Mouse (Mus musculus) inflammation-experienced regulatory T-cells (primary cell): Measurements from ENCODE around the gene Mslnl. TPM values are rescaled to one million over a fixed set of nuclear protein-coding genes. Genes with fewer than 3 reads are reported as not detected.

Source experiments
- polyA plus RNA-seq, 2 experiments: library from polyadenylated mRNA; unstranded; fragments of 100-300 nt; shearing (Covaris generic); gene quantifications; one replicate each; pipeline ENCODE4 v1.2.1; 2017

Mslnl gene
- polyA plus RNA-seq = under 1 TPM in 1 of 2 experiments, not detected in 1; 0.73 TPM

GRCm38 (mm10) chr17:25735745-25736144 lies at the start of gene Mslnl:
TSS of gene Mslnl (plus strand) at chr17:25736042.

GRCm38 (mm10) chr17:25716711-25717637 lies 18.9 kb upstream of the Mslnl start, which contains the start of gene Gng13:
TSS of gene Gng13 (plus strand) at chr17:25717171.

GRCm38 (mm10) chr17:25727265-25728008 lies 8.4 kb upstream of the Mslnl start, which contains the start of the genes Chtf18 and Rpusd1:
TSS of gene Chtf18 (minus strand) at chr17:25727419.
TSS of gene Rpusd1 (plus strand) at chr17:25727670.

DNA sequence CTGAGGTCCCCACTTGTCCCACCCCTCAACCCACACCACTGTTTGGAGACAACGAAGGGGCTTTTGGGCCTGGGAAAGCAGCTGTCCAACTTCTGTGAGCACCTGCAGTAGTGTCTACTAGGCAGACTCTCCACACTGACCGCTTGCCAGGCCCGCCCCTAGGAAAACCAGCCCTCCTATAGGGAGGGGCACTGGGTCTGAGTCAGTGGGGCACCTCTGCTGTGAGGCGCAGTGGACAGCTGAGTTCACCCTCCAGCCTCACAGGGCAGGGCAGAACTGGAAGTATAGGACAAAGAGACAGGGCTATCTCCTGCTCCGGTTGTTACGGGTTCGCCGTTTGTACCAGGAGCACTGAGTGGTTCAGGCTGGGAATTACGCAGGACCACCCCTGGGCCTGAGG lies 18.4 kb downstream of the Mslnl start, which contains the start of gene Msln:
Gene Msln, minus strand, starts transcription at position 138 of the 400 bp plus-strand sequence.

GRCm38 (mm10) chr17:25773549-25774120 lies 37.8 kb downstream of the Mslnl start, which contains the start of gene Narfl:
TSS of gene Narfl (plus strand) at chr17:25773776.

DNA sequence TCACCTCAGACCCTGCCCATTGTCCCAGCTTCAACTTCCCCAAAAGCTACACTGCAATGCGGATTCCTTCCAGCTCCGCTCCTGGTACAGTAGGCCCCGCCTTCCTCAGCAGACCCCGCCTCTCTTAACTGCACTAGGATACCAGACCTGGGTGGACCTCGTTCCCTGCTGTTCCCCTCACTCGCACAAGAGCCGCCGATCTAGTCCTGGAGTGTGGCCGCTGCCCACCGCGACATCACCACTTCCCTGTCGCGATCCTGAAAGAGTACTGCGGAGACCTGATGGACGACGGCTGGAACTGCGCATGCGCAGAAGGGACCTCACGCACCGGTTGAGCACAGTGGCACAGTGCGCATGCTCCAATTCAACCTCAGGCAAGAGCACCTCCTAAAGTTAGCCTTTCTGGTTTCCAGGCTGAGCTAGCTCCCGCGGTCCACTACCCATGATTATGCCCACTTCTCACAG lies 49.5 kb downstream of the Mslnl start, which contains the start of gene Haghl:
Gene Haghl, minus strand, starts transcription at position 393 of the 465 bp plus-strand sequence.

DNA sequence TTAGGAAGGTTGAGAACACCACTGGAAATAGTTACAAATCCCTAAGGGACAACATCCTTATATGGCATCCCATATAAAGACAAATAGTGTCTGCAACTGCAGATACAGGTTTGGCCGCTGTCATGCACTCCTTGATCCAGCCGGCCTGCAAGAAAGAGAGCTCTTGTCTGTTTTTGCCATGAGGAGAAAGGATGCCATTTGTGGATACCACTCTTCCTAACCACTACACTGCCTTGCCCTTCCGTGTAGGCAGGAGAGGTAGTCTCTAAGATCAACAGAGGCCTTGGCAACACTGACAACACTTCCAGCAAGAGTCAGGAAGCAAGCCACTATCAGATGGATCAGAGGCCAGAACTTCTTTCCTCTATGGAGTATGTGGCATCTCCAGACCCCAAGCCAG lies 50.4 kb downstream of the Mslnl start, which contains the start of gene Ccdc78:
Gene Ccdc78, plus strand, starts transcription at position 301 of the 400 bp plus-strand sequence.

GRCm38 (mm10) chr17:25792615-25793014 lies 56.8 kb downstream of the Mslnl start, which contains the start of gene Fam173a:
TSS of gene Fam173a (minus strand) at chr17:25792901.

DNA sequence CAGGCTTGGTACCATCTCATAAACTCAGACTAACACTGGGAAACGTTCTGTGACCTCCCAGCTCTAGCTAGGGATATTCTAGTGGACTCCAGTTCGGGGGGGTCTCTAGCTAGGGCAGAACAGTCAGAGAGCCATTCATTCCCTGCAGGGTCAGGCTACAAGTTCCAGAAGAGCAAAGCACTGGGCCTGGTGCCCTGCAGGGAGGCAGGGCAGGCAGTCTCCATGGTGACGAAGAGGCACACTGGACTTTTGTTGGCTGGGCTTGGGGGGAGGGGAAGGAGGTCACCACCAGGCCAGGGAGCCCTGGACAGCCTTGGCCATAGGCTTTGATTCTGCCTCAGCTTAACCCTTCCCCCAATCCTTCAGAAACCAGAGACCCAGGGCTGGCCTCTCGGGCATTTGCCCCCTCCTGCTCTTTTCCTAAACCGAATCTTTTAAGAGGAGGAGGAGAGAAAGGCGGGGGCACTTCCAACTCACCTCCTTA lies 59.8 kb downstream of the Mslnl start, which contains the start of gene AC134908.4:
Gene AC134908.4, minus strand, starts transcription at position 51 of the 484 bp plus-strand sequence.

GRCm38 (mm10) chr17:25796951-25797369 lies 61.1 kb downstream of the Mslnl start, which contains the start of gene Metrn:
TSS of gene Metrn (minus strand) at chr17:25797136.

Other genes starting within 250 kb of the Mslnl start
- not detected for gene Sstr5, start 238.8 kb upstream of the Mslnl start, polyA plus RNA-seq
- gene Sox8, start 165.4 kb upstream of the Mslnl start, polyA plus RNA-seq = 1 to 10 TPM in 1 of 2 experiments, not detected in 1; 1.3 TPM
- 10 to 100 TPM; 23.7 to 34.3 TPM for gene Lmf1, start 157.0 kb upstream of the Mslnl start, polyA plus RNA-seq
- gene Gng13, start 18.9 kb upstream of the Mslnl start, polyA plus RNA-seq = not detected
- 10 to 100 TPM in 1 of 2 experiments, 1 to 10 TPM in 1; 3.8 to 12.3 TPM for gene Chtf18, start 8.6 kb upstream of the Mslnl start, polyA plus RNA-seq
- gene Rpusd1, start 8.4 kb upstream of the Mslnl start, polyA plus RNA-seq = 10 to 100 TPM; 13.9 to 16.7 TPM
- gene Msln, start 18.3 kb downstream of the Mslnl start, polyA plus RNA-seq = under 1 TPM in 1 of 2 experiments, not detected in 1; 0.98 TPM
- 10 to 100 TPM; 27.7 to 32.5 TPM for gene Narfl, start 37.7 kb downstream of the Mslnl start, polyA plus RNA-seq
- gene Haghl, start 49.6 kb downstream of the Mslnl start, polyA plus RNA-seq = 10 to 100 TPM; 34.3 to 47.7 TPM
- gene Ccdc78, start 50.5 kb downstream of the Mslnl start, polyA plus RNA-seq = 1 to 10 TPM in 1 of 2 experiments, under 1 TPM in 1; 0.89 to 1.4 TPM
- 100 to 1,000 TPM; 231 to 239 TPM for gene Fam173a, start 56.9 kb downstream of the Mslnl start, polyA plus RNA-seq
- gene AC134908.4, start 59.6 kb downstream of the Mslnl start, polyA plus RNA-seq = 1 to 10 TPM in 1 of 2 experiments, not detected in 1; 1.1 TPM
- gene Metrn, start 61.1 kb downstream of the Mslnl start, polyA plus RNA-seq = 10 to 100 TPM; 34.1 to 40.4 TPM
- gene Fbxl16, start 73.0 kb downstream of the Mslnl start, polyA plus RNA-seq = under 1 TPM; 0.16 to 0.60 TPM
- 10 to 100 TPM; 31.4 to 36.3 TPM for gene Wdr24, start 87.6 kb downstream of the Mslnl start, polyA plus RNA-seq
- 10 to 100 TPM; 32.9 to 33.5 TPM for gene Jmjd8, start 92.8 kb downstream of the Mslnl start, polyA plus RNA-seq
- gene Stub1, start 97.4 kb downstream of the Mslnl start, polyA plus RNA-seq = 100 to 1,000 TPM; 170 to 205 TPM
- gene Rhbdl1, start 101.3 kb downstream of the Mslnl start, polyA plus RNA-seq = 1 to 10 TPM; 1.6 to 1.7 TPM
- 1 to 10 TPM; 1.4 to 2.6 TPM for gene Gm20683, start 105.7 kb downstream of the Mslnl start, polyA plus RNA-seq
- gene Rhot2, start 108.8 kb downstream of the Mslnl start, polyA plus RNA-seq = 10 to 100 TPM; 42.2 to 46.5 TPM
- 10 to 100 TPM in 1 of 2 experiments, 1 to 10 TPM in 1; 9.2 to 16.3 TPM for gene Wdr90, start 125.5 kb downstream of the Mslnl start, polyA plus RNA-seq
- 1 to 10 TPM; 1.1 to 5.7 TPM for gene Mcrip2, start 132.7 kb downstream of the Mslnl start, polyA plus RNA-seq
- 10 to 100 TPM; 80.3 to 84.0 TPM for gene Mettl26, start 139.0 kb downstream of the Mslnl start, polyA plus RNA-seq
- 1 to 10 TPM; 1.4 to 2.0 TPM for gene Wfikkn1, start 144.8 kb downstream of the Mslnl start, polyA plus RNA-seq
- 10 to 100 TPM; 30.1 to 34.5 TPM for gene Rab40c, start 183.7 kb downstream of the Mslnl start, polyA plus RNA-seq
- 10 to 100 TPM; 50.7 to 66.9 TPM for gene Pigq, start 208.9 kb downstream of the Mslnl start, polyA plus RNA-seq
- gene Nhlrc4, start 208.9 kb downstream of the Mslnl start, polyA plus RNA-seq = not detected
- gene A930017K11Rik, start 216.5 kb downstream of the Mslnl start, polyA plus RNA-seq = not detected
- gene Capn15, start 249.8 kb downstream of the Mslnl start, polyA plus RNA-seq = 10 to 100 TPM; 26.6 to 29.0 TPM